Mouse (Mus musculus) liver, embryonic 18 days (tissue): Measurements from ENCODE around the gene Morn3. TPM values are rescaled to one million over a fixed set of nuclear protein-coding genes. Genes with fewer than 3 reads are reported as not detected.

ENCODE experiments used
- polyA plus RNA-seq: library from polyadenylated mRNA; depleted of rRNA; stranded (reverse); fragments of >200 nt; gene quantifications from 2 replicates; pipeline ENCODE4 v1.2.3, GENCODE M21; 2012; rRNA removed

Gene Morn3
- polyA plus RNA-seq, result not detected in 2 replicates

GRCm38 (mm10) chr5:123046916-123047315 lies at the start of gene Morn3:
Morn3 (minus strand) TSS chr5:123047016.

DNA sequence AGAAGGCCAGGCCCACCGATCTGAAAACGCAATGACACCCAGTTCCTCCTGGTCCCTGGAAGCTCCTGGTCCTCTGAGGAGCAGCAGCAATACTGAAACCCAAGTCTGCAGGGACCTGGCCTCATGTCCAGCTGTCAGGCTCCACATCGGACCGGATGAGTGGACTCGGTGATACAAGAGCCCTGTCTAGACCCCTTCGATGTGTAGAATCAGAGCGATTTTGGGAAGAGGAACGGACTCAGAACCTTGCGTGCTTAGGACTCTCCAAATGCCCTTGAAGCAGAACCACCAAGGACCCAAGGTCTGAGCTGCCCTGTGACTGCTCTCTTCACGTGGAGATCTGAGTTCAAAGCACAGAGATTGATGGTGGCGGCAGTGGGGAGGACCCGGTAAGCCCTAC lies 21.3 kb upstream of the Morn3 start, which contains the start of gene Tmem120b:
Tmem120b (plus strand) TSS at position 301 of the 400 bp plus-strand sequence.

GRCm38 (mm10) chr5:123014753-123015701 lies 31.8 kb downstream of the Morn3 start, which contains the start of gene Orai1:
Orai1 (plus strand) TSS chr5:123015074.

GRCm38 (mm10) chr5:122989551-122990330 lies 57.1 kb downstream of the Morn3 start, which contains the start of gene Kdm2b:
Kdm2b (minus strand) TSS chr5:122989823.

Other genes starting within 250 kb of the Morn3 start
- gene Anapc5, start 225.7 kb downstream of the Morn3 start, polyA plus RNA-seq, result 113 and 117 TPM in 2 replicates
- 7.6 and 7.8 TPM in 2 replicates for gene Rnf34, start 197.0 kb downstream of the Morn3 start, polyA plus RNA-seq
- gene Kdm2b, start 57.2 kb downstream of the Morn3 start, polyA plus RNA-seq, result 6.8 and 8.8 TPM in 2 replicates
- 12.0 and 13.9 TPM in 2 replicates for gene Orai1, start 31.9 kb downstream of the Morn3 start, polyA plus RNA-seq
- gene Tmem120b, start 21.4 kb upstream of the Morn3 start, polyA plus RNA-seq, result 10.7 and 11.3 TPM in 2 replicates
- 1.8 and 1.9 TPM in 2 replicates for gene Rhof, start 85.7 kb upstream of the Morn3 start, polyA plus RNA-seq
- gene Setd1b, start 95.2 kb upstream of the Morn3 start, polyA plus RNA-seq, result 1.6 and 2.0 TPM in 2 replicates
- 36.6 and 39.3 TPM in 2 replicates for gene Psmd9, start 122.4 kb upstream of the Morn3 start, polyA plus RNA-seq
- 450 and 531 TPM in 2 replicates for gene Hpd, start 135.7 kb upstream of the Morn3 start, polyA plus RNA-seq
- 0.26 and 0.31 TPM in 2 replicates for gene Wdr66, start 205.1 kb upstream of the Morn3 start, polyA plus RNA-seq